Mouse (Mus musculus) forebrain, embryonic 15.5 days (tissue): ENCODE results near the gene Gli2. TPM values are rescaled to one million over a fixed set of nuclear protein-coding genes. Genes with fewer than 3 reads are reported as not detected.

Source experiments
- ATAC-seq: fragments of 200-750 bp; cut with Nextera tagmentation; replicated peaks from 2 replicates; pipeline ENCODE4 v1.8.0; 2017; ENCODE audit warnings: mild to moderate bottlenecking, moderate TSS enrichment, moderate library complexity
- H3K27ac ChIP-seq: fragments of 300-500 bp; sonication (generic); replicated peaks from 2 replicates; pipeline ENCODE4 v1.5.1; 2015; ENCODE audit warnings: mild to moderate bottlenecking, inconsistent platforms
- H3K27me3 ChIP-seq: fragments of 300-500 bp; sonication (generic); 2 replicates; pipeline ENCODE4 v1.6.1; 2015; ENCODE audit warnings: inconsistent platforms
- H3K36me3 ChIP-seq: fragments of 300-500 bp; sonication (generic); 2 replicates; pipeline ENCODE4 v1.6.1; 2015; ENCODE audit warnings: mild to moderate bottlenecking, inconsistent platforms
- H3K4me1 ChIP-seq: fragments of 300-500 bp; sonication (generic); 2 replicates; pipeline ENCODE4 v1.6.1; 2015; ENCODE audit warnings: inconsistent platforms
- H3K4me2 ChIP-seq: fragments of 300-500 bp; sonication (generic); replicated peaks from 2 replicates; pipeline ENCODE4 v1.6.1; 2015; ENCODE audit warnings: mild to moderate bottlenecking, inconsistent platforms
- H3K4me3 ChIP-seq: fragments of 300-500 bp; sonication (generic); 2 replicates; pipeline ENCODE4 v1.5.1; 2015; ENCODE audit warnings: mild to moderate bottlenecking, inconsistent platforms
- H3K9ac ChIP-seq: fragments of 300-500 bp; sonication (generic); replicated peaks from 2 replicates; pipeline ENCODE4 v1.6.1; 2015; ENCODE audit warnings: mild to moderate bottlenecking, inconsistent platforms
- H3K9me3 ChIP-seq: fragments of 300-500 bp; sonication (generic); 2 replicates; pipeline ENCODE4 v1.6.1; 2016; ENCODE audit warnings: inconsistent platforms
- WGBS: fragments of 180-500 bp; shearing (Covaris S2); methylation state at CpG from one replicate; pipeline ENCODE4 v1.1.7; 2015; ENCODE audit warnings: mixed read lengths; 5-methylcytosine and 5-hydroxymethylcytosine counted together
- polyA plus RNA-seq: library from polyadenylated mRNA; unstranded; fragments of >200 nt; fragmentation: Nextera tagmentation; extraction: Ambion mirVana; gene quantifications from 2 replicates; pipeline ENCODE4 v1.2.1, GENCODE M21; 2015

Gene Gli2
- polyA plus RNA-seq, 1 experiment from 2014 or later, result 4.0 TPM

DNA sequence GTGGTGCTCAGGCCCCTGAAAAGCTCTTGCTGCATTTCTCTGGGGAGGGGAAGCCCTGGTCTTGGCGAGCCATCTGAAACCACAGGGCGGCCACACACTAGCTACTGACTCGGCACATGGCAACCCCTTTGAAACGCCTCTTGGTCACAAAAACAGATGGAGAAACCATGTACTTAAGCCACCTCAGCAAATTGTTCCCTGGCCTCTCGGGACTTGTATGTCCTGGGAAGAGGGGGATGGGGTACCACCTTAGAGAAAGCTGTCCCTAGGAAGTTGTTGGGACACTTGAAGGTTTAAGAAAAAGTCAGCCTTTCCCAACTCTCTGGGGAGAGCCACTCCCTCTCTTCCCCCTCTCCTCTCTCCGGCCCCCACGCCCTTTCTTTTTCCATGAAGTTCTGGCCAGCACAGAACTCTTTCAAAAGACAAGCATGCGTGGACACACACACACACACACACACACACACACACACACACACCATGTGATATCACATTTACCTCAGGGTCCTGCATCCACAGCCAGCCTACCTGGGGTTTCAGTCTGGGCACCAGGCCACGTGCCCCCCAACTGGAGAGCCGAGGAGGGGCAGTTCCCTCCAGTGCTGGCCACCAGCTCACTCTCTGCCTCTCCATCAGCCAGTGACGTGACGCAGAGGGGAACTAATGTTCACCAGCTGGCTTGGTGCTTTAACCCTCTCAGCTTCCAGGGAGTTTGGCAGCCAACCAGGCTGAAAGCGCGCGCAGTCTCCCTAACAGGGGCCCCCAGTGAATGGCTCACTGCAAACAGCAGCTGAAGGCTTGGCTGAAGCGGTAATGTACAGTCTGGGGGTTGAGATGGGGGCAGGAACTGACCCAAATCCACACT lies 71.2 kb downstream of the Gli2 start:
- no peaks in the 10 kb centered on the region for H3K36me3 ChIP-seq
- H3K9ac ChIP-seq, result no peak overlapping the region
- WGBS, result 10% methylated on average over 16 of the region's 16 CpGs
- H3K4me1 ChIP-seq, result peaks cover 43% of the 10 kb centered on the region
- H3K4me3 ChIP-seq, result no peak overlapping the region
- ATAC-seq, result peak; percentile 91
- no peaks in the 10 kb centered on the region for H3K9me3 ChIP-seq
- peak overlapping the region; percentile 24 for H3K4me2 ChIP-seq
- H3K27ac ChIP-seq, result peak overlapping the region; percentile 88
- no peaks in the 10 kb centered on the region for H3K27me3 ChIP-seq

- H3K4me2 ChIP-seq, result no peak overlapping the region
- H3K27me3 ChIP-seq, result no peaks in the 10 kb centered on the region
- H3K9me3 ChIP-seq, result no peaks in the 10 kb centered on the region
- no peak overlapping the region for H3K27ac ChIP-seq
- no peak overlapping the region for H3K4me3 ChIP-seq
- no peaks in the 10 kb centered on the region for H3K36me3 ChIP-seq
- H3K4me1 ChIP-seq, result peaks cover 51% of the 10 kb centered on the region
- no peak overlapping the region for H3K9ac ChIP-seq
- no peak for ATAC-seq
- WGBS, result 29% methylated on average over 7 of the region's 7 CpGs
Observed at GRCm38 (mm10) chr1:118980636-118981035, 72.8 kb downstream of the Gli2 start.

GRCm38 (mm10) chr1:118976596-118976995 lies 76.8 kb downstream of the Gli2 start:
- 46% methylated on average over 9 of the region's 9 CpGs for WGBS
- ATAC-seq, result peak; percentile 23

GRCm38 (mm10) chr1:118975376-118975775 lies 78.0 kb downstream of the Gli2 start:
- Histone ChIP-seq H3K4me1 (peaks cover 9% of the 10 kb centered on the region), H3K27ac (no peak overlapping the region), H3K27me3 (no peaks in the 10 kb centered on the region), H3K9me3 (no peaks in the 10 kb centered on the region), H3K4me2 (no peak overlapping the region), H3K4me3 (no peak overlapping the region), H3K9ac (no peak overlapping the region), H3K36me3 (no peaks in the 10 kb centered on the region; the same call in 1 of the 2 replicates)
- 97% methylated on average over 3 of the region's 3 CpGs for WGBS
- ATAC-seq, result no peak

More at GRCm38 (mm10) chr1:118976596-118976995, 76.8 kb downstream of the Gli2 start:
- H3K36me3 ChIP-seq, result no peaks in the 10 kb centered on the region; the same call in 1 of the 2 replicates
- H3K9ac ChIP-seq, result no peak overlapping the region
- 0 out of 2 replicates have a peak overlapping the region, but pooled peaks have one; percentile 8 for H3K27ac ChIP-seq
- H3K9me3 ChIP-seq, result no peaks in the 10 kb centered on the region
- no peak overlapping the region for H3K4me3 ChIP-seq
- H3K27me3 ChIP-seq, result no peaks in the 10 kb centered on the region
- peaks cover 20% of the 10 kb centered on the region for H3K4me1 ChIP-seq
- H3K4me2 ChIP-seq, result no peak overlapping the region

DNA sequence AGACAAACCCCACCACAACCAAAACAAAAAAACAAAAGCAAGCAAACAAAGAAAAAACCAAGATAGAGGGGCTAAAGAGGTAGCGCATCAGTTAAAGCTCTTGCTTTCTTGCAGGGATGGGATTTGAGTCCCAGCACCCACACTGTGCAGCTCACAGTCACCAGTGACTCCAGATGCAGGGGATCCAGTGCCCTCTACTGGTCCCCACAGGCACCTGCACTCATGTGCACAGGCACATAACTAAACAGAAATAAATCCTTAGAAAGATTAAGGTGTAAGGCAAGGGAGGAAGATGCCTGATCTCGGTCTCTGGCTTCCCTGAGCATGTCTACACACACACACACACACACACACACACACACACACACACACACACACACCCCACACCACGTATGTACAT lies 83.4 kb downstream of the Gli2 start:
- no peaks in the 10 kb centered on the region for H3K27me3 ChIP-seq
- no peak overlapping the region for H3K4me2 ChIP-seq
- H3K4me1 ChIP-seq, result no peaks in the 10 kb centered on the region
- no peak overlapping the region for H3K9ac ChIP-seq
- H3K4me3 ChIP-seq, result no peak overlapping the region
- no peaks in the 10 kb centered on the region for H3K9me3 ChIP-seq
- H3K36me3 ChIP-seq, result no peaks in the 10 kb centered on the region; the same call in 1 of the 2 replicates
- WGBS, result 100% methylated on average over 3 of the region's 3 CpGs
- H3K27ac ChIP-seq, result no peak overlapping the region
- ATAC-seq, result no peak

DNA sequence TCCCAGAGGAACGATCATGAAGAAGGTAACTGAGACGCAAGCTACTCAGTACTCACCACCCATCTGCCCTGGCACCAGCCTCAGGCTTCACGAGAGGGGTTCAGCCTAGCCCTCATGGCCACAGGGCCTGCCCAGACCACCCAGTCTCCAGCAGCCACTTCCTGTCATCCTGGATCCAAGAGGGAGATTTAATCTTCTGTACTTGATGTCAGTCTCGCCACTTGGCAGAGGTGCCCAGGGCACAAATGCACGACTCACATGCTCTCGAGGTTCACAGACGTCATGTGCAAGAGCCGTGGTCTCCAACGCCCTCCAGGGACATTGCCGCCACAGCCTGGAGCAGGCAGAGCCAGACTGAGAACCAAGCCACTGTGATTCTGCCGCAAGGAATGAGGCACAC lies 84.0 kb downstream of the Gli2 start:
- no peak overlapping the region for H3K4me3 ChIP-seq
- no peak for ATAC-seq
- no peak overlapping the region for H3K27ac ChIP-seq
- H3K36me3 ChIP-seq, result no peaks in the 10 kb centered on the region; the same call in 1 of the 2 replicates
- H3K9me3 ChIP-seq, result no peaks in the 10 kb centered on the region
- H3K4me1 ChIP-seq, result no peaks in the 10 kb centered on the region
- H3K4me2 ChIP-seq, result no peak overlapping the region
- H3K9ac ChIP-seq, result no peak overlapping the region
- H3K27me3 ChIP-seq, result no peaks in the 10 kb centered on the region
- 74% methylated on average over 11 of the region's 11 CpGs for WGBS

DNA sequence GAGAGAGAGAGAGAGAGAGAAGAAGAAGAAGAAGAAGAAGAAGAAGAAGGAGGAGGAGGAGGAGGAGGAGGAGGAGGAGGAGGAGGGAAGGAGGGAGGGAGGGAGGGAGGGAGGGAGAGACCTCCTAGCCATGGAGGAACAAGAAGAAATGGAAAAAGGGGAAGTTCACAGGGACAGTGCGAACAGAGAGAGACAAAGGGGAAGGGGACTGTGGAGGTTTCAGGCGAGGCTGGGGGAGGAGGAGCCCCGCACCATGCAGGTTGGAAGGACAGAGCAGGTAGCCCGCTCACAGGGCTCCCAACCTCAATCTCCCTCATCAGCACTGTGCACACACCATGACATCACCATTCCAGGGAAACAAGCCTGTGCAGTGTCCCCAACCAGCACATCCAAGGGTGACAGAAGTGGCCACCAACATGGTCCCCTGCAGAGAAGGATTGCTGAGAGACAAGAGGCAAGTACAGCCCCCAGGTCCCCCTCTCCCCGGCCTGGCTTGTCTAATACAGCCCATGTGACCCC lies 84.7 kb downstream of the Gli2 start:
- no peaks in the 10 kb centered on the region; the same call in 1 of the 2 replicates for H3K36me3 ChIP-seq
- ATAC-seq, result 0 out of 2 replicates have a peak, but pooled peaks have one; percentile 36
- no peak overlapping the region for H3K4me2 ChIP-seq
- H3K27ac ChIP-seq, result no peak overlapping the region
- no peak overlapping the region for H3K4me3 ChIP-seq
- no peak overlapping the region for H3K9ac ChIP-seq
- H3K4me1 ChIP-seq, result no peaks in the 10 kb centered on the region
- WGBS, result 74% methylated on average over 5 of the region's 5 CpGs
- no peaks in the 10 kb centered on the region for H3K9me3 ChIP-seq
- no peaks in the 10 kb centered on the region for H3K27me3 ChIP-seq

DNA sequence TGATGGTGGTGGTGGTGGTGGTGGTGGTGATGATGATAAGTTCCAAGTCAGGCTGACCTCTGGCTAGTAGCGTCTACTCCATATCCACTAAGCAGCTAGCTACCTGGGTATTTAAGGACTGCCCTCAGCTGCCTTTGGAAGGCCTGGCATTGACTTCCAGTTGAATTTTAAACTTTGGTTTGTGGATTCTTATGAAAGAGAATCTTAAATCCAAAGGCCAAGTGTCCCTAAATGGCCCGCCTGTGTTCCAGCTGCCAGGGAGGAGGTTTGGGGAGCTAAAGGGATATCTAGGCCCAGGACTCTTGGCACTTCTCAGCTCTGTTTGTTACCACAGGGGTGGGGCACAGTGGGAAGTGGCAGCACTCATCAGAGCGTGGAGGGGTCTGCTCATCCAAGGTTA lies 85.4 kb downstream of the Gli2 start:
- no peaks in the 10 kb centered on the region for H3K36me3 ChIP-seq
- no peak overlapping the region for H3K4me3 ChIP-seq
- no peaks in the 10 kb centered on the region for H3K27me3 ChIP-seq
- H3K27ac ChIP-seq, result no peak overlapping the region
- ATAC-seq, result no peak
- no peak overlapping the region for H3K9ac ChIP-seq
- 93% methylated on average over 3 of the region's 3 CpGs for WGBS
- no peaks in the 10 kb centered on the region for H3K4me1 ChIP-seq
- no peaks in the 10 kb centered on the region for H3K9me3 ChIP-seq
- no peak overlapping the region for H3K4me2 ChIP-seq

DNA sequence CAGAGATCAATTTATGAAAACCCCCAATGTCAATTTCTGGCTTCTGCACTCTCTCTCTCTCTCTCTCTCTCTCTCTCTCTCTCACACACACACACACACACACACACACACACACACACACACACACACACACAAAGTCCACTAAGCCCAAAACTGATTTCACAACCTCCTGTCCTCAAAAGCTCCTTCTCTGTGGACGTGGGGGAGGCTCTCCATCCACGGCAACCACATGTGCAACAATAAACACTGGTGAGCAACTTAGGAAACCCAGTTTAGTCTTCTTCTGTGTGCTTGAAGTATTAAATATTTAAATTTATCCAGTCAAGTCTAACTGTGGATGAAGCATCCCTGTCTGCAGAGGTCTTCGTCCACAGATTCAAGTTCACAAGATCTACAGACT lies 86.1 kb downstream of the Gli2 start:
- no peak overlapping the region for H3K9ac ChIP-seq
- H3K4me3 ChIP-seq, result no peak overlapping the region
- no peak overlapping the region for H3K4me2 ChIP-seq
- ATAC-seq, result no peak
- no peaks in the 10 kb centered on the region for H3K4me1 ChIP-seq
- H3K36me3 ChIP-seq, result no peaks in the 10 kb centered on the region
- H3K9me3 ChIP-seq, result no peaks in the 10 kb centered on the region
- H3K27ac ChIP-seq, result no peak overlapping the region
- H3K27me3 ChIP-seq, result no peaks in the 10 kb centered on the region
- 82% methylated on average over 3 of the region's 3 CpGs for whole genome bisulfite sequencing

- no peaks in the 10 kb centered on the region for H3K36me3 ChIP-seq
- no peak overlapping the region for H3K9ac ChIP-seq
- no peak overlapping the region for H3K4me3 ChIP-seq
- no peaks in the 10 kb centered on the region for H3K9me3 ChIP-seq
- no peak for ATAC-seq
- H3K4me2 ChIP-seq, result no peak overlapping the region
- WGBS, result 95% methylated on average over 7 of the region's 7 CpGs
- H3K4me1 ChIP-seq, result peaks cover 23% of the 10 kb centered on the region
- H3K27ac ChIP-seq, result no peak overlapping the region
- H3K27me3 ChIP-seq, result no peaks in the 10 kb centered on the region
Observed at GRCm38 (mm10) chr1:118958644-118959043, 94.8 kb downstream of the Gli2 start.

DNA sequence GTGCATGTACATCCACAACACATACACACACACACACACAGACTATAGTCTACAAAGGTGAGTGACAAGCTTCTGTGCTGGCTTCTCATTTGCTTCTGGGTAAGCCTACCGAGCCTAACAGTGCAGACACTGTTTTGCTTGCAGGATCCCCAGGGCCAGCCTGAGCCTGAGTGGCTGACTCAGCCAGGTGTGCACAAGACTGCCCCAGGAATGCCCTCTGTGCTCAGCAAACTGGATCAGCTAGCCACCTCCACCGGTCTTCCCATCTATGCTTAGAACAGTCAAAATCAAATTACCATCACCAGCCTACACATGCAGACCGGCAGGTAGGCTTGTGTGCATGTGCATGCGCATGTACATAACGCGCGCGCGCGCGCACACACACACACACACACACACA lies 97.6 kb downstream of the Gli2 start:
- H3K27ac ChIP-seq, result peak overlapping the region; percentile 78
- H3K4me1 ChIP-seq, result peaks cover 24% of the 10 kb centered on the region
- H3K4me2 ChIP-seq, result no peak overlapping the region
- no peak for ATAC-seq
- no peak overlapping the region for H3K9ac ChIP-seq
- H3K36me3 ChIP-seq, result no peaks in the 10 kb centered on the region
- H3K27me3 ChIP-seq, result no peaks in the 10 kb centered on the region
- H3K4me3 ChIP-seq, result no peak overlapping the region
- WGBS, result 91% methylated on average over 11 of the region's 11 CpGs
- H3K9me3 ChIP-seq, result no peaks in the 10 kb centered on the region

GRCm38 (mm10) chr1:118954434-118955301 lies 98.8 kb downstream of the Gli2 start:
- Histone ChIP-seq H3K4me2 (no peak overlapping the region), H3K4me1 (peaks cover 24% of the 10 kb centered on the region), H3K36me3 (no peaks in the 10 kb centered on the region), H3K27ac (peak overlapping the region; percentile 78), H3K4me3 (no peak overlapping the region), H3K9ac (no peak overlapping the region), H3K27me3 (no peaks in the 10 kb centered on the region), H3K9me3 (no peaks in the 10 kb centered on the region)
- ATAC-seq, result peak; percentile 89
- WGBS, result 28% methylated on average over 10 of the region's 10 CpGs
